Mouse (Mus musculus) brown adipose tissue, adult 24 weeks (tissue): Measurements from ENCODE around the gene Axin2. TPM values are rescaled to one million over a fixed set of nuclear protein-coding genes. Genes with fewer than 3 reads are reported as not detected.
A peak's percentile ranks its signal among the peaks of the same experiment; 100 is the strongest.

Experiments
- H3K27ac ChIP-seq: fragments of 200-500 bp; replicated peaks from 2 replicates; pipeline ENCODE4 v1.5.1; 2012; ENCODE audit warnings: low read depth, mild to moderate bottlenecking, low read length
- H3K4me1 ChIP-seq: fragments of 200-500 bp; 2 replicates; pipeline ENCODE4 v1.6.1; 2012; ENCODE audit warnings: low read length, mixed read lengths; ENCODE audit not compliant: control insufficient read depth, insufficient read depth, insufficient read length
- H3K4me3 ChIP-seq: fragments of 200-500 bp; 2 replicates; pipeline ENCODE4 v1.5.1; 2012; ENCODE audit warnings: low read depth, mild to moderate bottlenecking, low read length, moderate library complexity; ENCODE audit not compliant: insufficient read depth
- polyA plus RNA-seq: library from polyadenylated mRNA; stranded (reverse); fragments of >200 nt; gene quantifications from 2 replicates; pipeline ENCODE4 v1.2.4, GENCODE M21; 2012; ENCODE audit not compliant: missing spikeins, insufficient read depth, insufficient read length

Axin2 gene
- polyA plus RNA-seq, 1 experiment: 19.4 TPM

- Histone ChIP-seq H3K4me3 (peak overlapping the region; percentile 72), H3K4me1 (no peaks in the 10 kb centered on the region; the same call in 1 of the 2 replicates), H3K27ac (peak overlapping the region; percentile 89)
Observed at GRCm38 (mm10) chr11:108920636-108921505, 722 bp downstream of the Axin2 start.

- H3K4me3 ChIP-seq: peak overlapping the region; percentile 72
- peak overlapping the region; percentile 89 for H3K27ac ChIP-seq
- peaks cover 4% of the 10 kb centered on the region for H3K4me1 ChIP-seq
Observed at GRCm38 (mm10) chr11:108921506-108922455, 1.6 kb downstream of the Axin2 start.

GRCm38 (mm10) chr11:108922511-108923187 lies 2.5 kb downstream of the Axin2 start:
- H3K27ac ChIP-seq: peak overlapping the region; percentile 89
- H3K4me3 ChIP-seq: peak overlapping the region; percentile 72
- peaks cover 5% of the 10 kb centered on the region for H3K4me1 ChIP-seq

- H3K27ac ChIP-seq: peak overlapping the region; percentile 89
Observed at GRCm38 (mm10) chr11:108923188-108923575, 3.0 kb downstream of the Axin2 start.

GRCm38 (mm10) chr11:108923781-108924180 lies 3.6 kb downstream of the Axin2 start:
- Histone ChIP-seq H3K4me1 (peaks cover 10% of the 10 kb centered on the region), H3K4me3 (peak overlapping the region; percentile 72)

More at GRCm38 (mm10) chr11:108923188-108923575, 3.0 kb downstream of the Axin2 start:
- peak overlapping the region; percentile 72 for H3K4me3 ChIP-seq
- H3K4me1 ChIP-seq: peaks cover 6% of the 10 kb centered on the region

GRCm38 (mm10) chr11:108924346-108924745 lies 4.2 kb downstream of the Axin2 start:
- peak overlapping the region; percentile 72 for H3K4me3 ChIP-seq
- H3K4me1 ChIP-seq: peaks cover 14% of the 10 kb centered on the region
- peak overlapping the region; percentile 55; the same call in 1 of the 2 replicates for H3K27ac ChIP-seq

More at GRCm38 (mm10) chr11:108923781-108924180, 3.6 kb downstream of the Axin2 start:
- H3K27ac ChIP-seq: peak overlapping the region; percentile 89

DNA sequence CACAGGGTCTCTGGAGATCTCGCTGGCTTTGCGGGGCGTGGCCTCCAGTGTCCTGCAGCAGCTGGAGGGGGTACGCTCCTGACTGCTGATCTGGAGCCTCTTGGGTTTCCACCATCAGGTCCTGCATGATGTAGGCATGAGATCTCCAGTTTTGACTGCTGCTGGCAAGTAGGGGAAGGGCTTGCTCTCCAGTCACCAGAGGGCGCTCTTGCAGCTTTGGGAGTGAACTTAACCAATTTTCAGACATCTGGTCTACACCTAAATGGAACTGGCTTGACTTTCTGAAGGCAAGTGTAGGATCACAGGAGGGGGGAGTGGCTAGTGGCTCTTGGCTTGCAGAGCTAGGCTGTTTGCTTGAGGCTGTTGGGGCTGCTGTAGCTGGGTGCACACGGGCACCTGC lies 5.1 kb downstream of the Axin2 start:
- Histone ChIP-seq H3K27ac (peak overlapping the region; percentile 52), H3K4me1 (peaks cover 14% of the 10 kb centered on the region), H3K4me3 (peak overlapping the region; percentile 72)

- H3K4me1 ChIP-seq: peaks cover 14% of the 10 kb centered on the region
Observed at GRCm38 (mm10) chr11:108925826-108926225, 5.7 kb downstream of the Axin2 start.

GRCm38 (mm10) chr11:108926345-108927092 lies 6.4 kb downstream of the Axin2 start:
- Histone ChIP-seq H3K4me3 (peak overlapping the region; percentile 8), H3K27ac (peak overlapping the region; percentile 72), H3K4me1 (peaks cover 14% of the 10 kb centered on the region)

More at GRCm38 (mm10) chr11:108925826-108926225, 5.7 kb downstream of the Axin2 start:
- Histone ChIP-seq H3K27ac (peak overlapping the region; percentile 52), H3K4me3 (no peak overlapping the region)

DNA sequence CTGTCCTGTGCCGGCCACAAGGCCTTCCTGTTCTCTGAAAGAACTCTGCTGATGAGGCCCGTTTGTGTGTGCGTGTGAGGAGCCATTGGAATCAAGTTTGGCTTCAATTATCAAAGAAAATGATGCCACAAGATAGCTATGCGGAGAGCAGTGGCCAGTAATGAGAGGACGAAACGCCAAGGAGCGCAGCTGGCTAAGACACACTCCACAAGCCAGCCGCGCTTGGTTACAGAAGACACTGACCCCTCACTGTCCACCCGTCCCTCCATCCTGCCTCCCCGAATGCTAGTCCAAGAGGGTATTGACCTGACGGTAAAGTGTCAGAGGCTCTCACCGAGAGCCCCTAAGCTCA lies 6.9 kb downstream of the Axin2 start:
- Histone ChIP-seq H3K4me1 (peaks cover 17% of the 10 kb centered on the region), H3K27ac (peak overlapping the region; percentile 72), H3K4me3 (no peak overlapping the region)

- H3K4me1 ChIP-seq: peaks cover 18% of the 10 kb centered on the region
- H3K27ac ChIP-seq: 0 out of 2 replicates have a peak overlapping the region, but pooled peaks have one; percentile 66
Observed at GRCm38 (mm10) chr11:108928096-108928495, 7.9 kb downstream of the Axin2 start.

GRCm38 (mm10) chr11:108928752-108929151 lies 8.6 kb downstream of the Axin2 start:
- Histone ChIP-seq H3K4me1 (peaks cover 20% of the 10 kb centered on the region), H3K4me3 (no peak overlapping the region), H3K27ac (peak overlapping the region; percentile 66)

More at GRCm38 (mm10) chr11:108928096-108928495, 7.9 kb downstream of the Axin2 start:
- no peak overlapping the region for H3K4me3 ChIP-seq

DNA sequence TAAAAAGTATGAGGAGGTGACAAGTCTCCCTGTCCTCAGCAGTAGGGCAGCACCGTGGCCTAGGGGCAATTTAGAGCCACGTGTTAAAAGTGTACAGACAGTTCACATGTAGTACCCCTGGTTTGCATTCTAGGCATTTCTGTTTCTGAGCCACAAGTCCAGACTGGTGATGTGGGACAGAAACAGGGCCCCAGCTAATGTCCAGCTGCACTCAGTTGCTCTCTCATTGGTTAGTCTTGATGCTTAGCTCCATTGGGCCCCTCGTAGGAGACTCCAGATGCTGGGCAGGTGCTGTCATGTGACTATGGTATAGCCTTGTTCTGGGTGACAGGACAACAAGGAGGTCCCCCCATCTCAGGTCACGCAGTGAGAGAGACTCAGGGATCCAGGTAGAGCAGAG lies 9.0 kb downstream of the Axin2 start:
- peaks cover 20% of the 10 kb centered on the region for H3K4me1 ChIP-seq
- H3K4me3 ChIP-seq: no peak overlapping the region
- H3K27ac ChIP-seq: peak overlapping the region; percentile 66

GRCm38 (mm10) chr11:108929700-108930099 lies 9.6 kb downstream of the Axin2 start:
- Histone ChIP-seq H3K27ac (0 out of 2 replicates have a peak overlapping the region, but pooled peaks have one; percentile 6), H3K4me1 (peaks cover 23% of the 10 kb centered on the region)

More at GRCm38 (mm10) chr11:108929700-108930099, 9.6 kb downstream of the Axin2 start:
- no peak overlapping the region for H3K4me3 ChIP-seq
